Comparison of ENCODE assay signal across 9 mouse cellular contexts in the genomic region with DNA sequence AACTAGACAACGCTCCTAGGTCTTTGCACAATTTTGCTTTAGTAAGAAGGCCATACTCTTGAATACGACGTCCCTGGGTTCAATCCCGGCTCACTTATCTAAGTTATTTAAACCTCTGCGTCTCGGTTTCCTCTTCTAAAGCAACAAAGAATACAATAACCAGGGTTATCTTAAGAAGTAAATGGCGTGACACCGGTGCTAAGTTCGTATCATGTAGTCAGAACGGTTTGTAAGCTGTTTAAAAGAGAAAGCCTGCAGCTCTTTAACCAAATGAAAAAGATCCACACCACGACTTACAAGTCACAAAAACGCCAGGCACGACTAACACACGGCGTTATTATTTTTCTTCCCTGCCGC. TPM values are rescaled to one million over a fixed set of nuclear protein-coding genes. Genes with fewer than 3 reads are reported as not detected.
A peak's percentile ranks its signal among the peaks of the same experiment; 100 is the strongest.
DNase-seq lines count a peak whose midpoint lies in the region; ATAC-seq and TF ChIP-seq lines count a peak whose summit lies in the region.
"Had no signal": no experiment of that assay in that cellular context is flagged by ENCODE, and none has a peak within 500 bp of the region (broad histone marks: within the 10 kb centered on the region; RNA-seq: fewer than 3 reads in every experiment).

No protein-coding gene starts in this region.

- no peak for ATAC-seq in intestine, postnatal 0 days
- ATAC-seq in activated CD4-positive, CD25-positive, alpha-beta regulatory T cell, adult 4 months: no peak

- no peak for TF ChIP-seq POLR2A in olfactory bulb, adult 2 months (IDR thresholded peaks at IDR 0.05; ENCODE audit: insufficient read depth, low read depth, low read length)

- peak overlapping the region; percentile 82 for H3K4me2 ChIP-seq in intestine, postnatal 0 days (replicated peaks; ENCODE audit: low read depth)

- peak; percentile 31 for DNase-seq in embryo, embryonic 10 days (ENCODE audit: low spot score)
- no peak for DNase-seq in embryo, embryonic 10.5 days (ENCODE audit: low spot score)
- peak; percentile 9 for DNase-seq in thymus, postnatal 25 days
- DNase-seq in thymus, postnatal 10 days (ENCODE audit: low spot score in 2 of 2): no peak
- no peak for DNase-seq in gastrocnemius, adult 8-10 months (ENCODE audit: low spot score in 2 of 2)

- H3K4me1 ChIP-seq in intestine, postnatal 0 days (replicated peaks; ENCODE audit: control insufficient read depth, insufficient read depth, low read length): 0 out of 2 replicates have a peak, but pooled peaks cover 5% of the 10 kb centered on the region
- peaks cover 6% of the 10 kb centered on the region for H3K4me1 ChIP-seq in olfactory bulb, adult 2 months (ENCODE audit: control insufficient read depth, insufficient read depth, low read length)

- H3K36me3 ChIP-seq in intestine, postnatal 0 days (ENCODE audit: control insufficient read depth, insufficient read depth): no peaks in the 10 kb centered on the region

- no peak for TF ChIP-seq CTCF in intestine, postnatal 0 days (IDR thresholded peaks at IDR 0.05; ENCODE audit: low read depth)
- no peak for TF ChIP-seq CTCF in olfactory bulb, adult 2 months (IDR thresholded peaks at IDR 0.05; ENCODE audit: insufficient read depth, low read depth, low read length)

- H3K4me3 ChIP-seq in intestine, postnatal 0 days (ENCODE audit: low read depth, low read length): peak overlapping the region; percentile 84
- H3K4me3 ChIP-seq in olfactory bulb, adult 2 months (ENCODE audit: insufficient read depth, low read depth, low read length): peak overlapping the region; percentile 99

- H3K9me3 ChIP-seq in intestine, postnatal 0 days (ENCODE audit: control insufficient read depth): no peaks in the 10 kb centered on the region

- H3K27ac ChIP-seq in intestine, postnatal 0 days (ENCODE audit: low read depth, low read length): peak overlapping the region; percentile 98
- H3K27ac ChIP-seq in olfactory bulb, adult 2 months (ENCODE audit: insufficient read depth, low read depth, low read length): 0 out of 2 replicates have a peak overlapping the region, but pooled peaks have one; percentile 91

- no peaks in the 10 kb centered on the region for H3K27me3 ChIP-seq in intestine, postnatal 0 days (replicated peaks; ENCODE audit: control insufficient read depth, insufficient read depth, low read length)

- peak overlapping the region; percentile 99 for H3K9ac ChIP-seq in intestine, postnatal 0 days (ENCODE audit: low read depth, low read length)

- under 1% methylated on average over 16 of the region's 16 CpGs for WGBS in intestine, postnatal 0 days
- WGBS in olfactory bulb, adult 2 months: under 1% methylated on average over 16 of the region's 16 CpGs

RNA-seq across cellular contexts. Expression of a gene that starts 1.7 kb away (rescaled TPM):
- polyA plus RNA-seq in intestine, postnatal 0 days (2015; fragmentation: Nextera tagmentation; extraction: Ambion mirVana): 18.8 and 19.3 TPM in 2 replicates
- not detected in 2 replicates for polyA plus RNA-seq in olfactory bulb, adult 2 months (2012; ENCODE audit: insufficient read depth, insufficient read length, low replicate concordance, missing spikeins)
- under 1 TPM; 0.38 to 0.40 TPM for polyA plus RNA-seq in activated CD4-positive, CD25-positive, alpha-beta regulatory T cell, adult 4 months (2017; shearing (Covaris generic))
- total RNA-seq in gastrocnemius, adult 8-10 months (2022): 10 to 100 TPM; 42.9 to 52.0 (median 48.1) TPM

RNA-seq across cellular contexts. Expression of a gene that starts 21.2 kb away (rescaled TPM):
- polyA plus RNA-seq in intestine, postnatal 0 days (2015; fragmentation: Nextera tagmentation; extraction: Ambion mirVana): not detected in 2 replicates
- polyA plus RNA-seq in olfactory bulb, adult 2 months (2012; ENCODE audit: insufficient read depth, insufficient read length, low replicate concordance, missing spikeins): not detected in 2 replicates
- polyA plus RNA-seq in activated CD4-positive, CD25-positive, alpha-beta regulatory T cell, adult 4 months (2017; shearing (Covaris generic)): not detected
- total RNA-seq in gastrocnemius, adult 8-10 months (2022): not detected
- total RNA-seq: hematopoietic stem cell, adult 5-6 weeks had no signal

Comparison
In these comparisons a context has a peak if more than half of its experiments do, and no peak if none do; other contexts are left out.
1. DNase-seq: peak in embryo, embryonic 10 days (single experiment) and thymus, postnatal 25 days (single experiment); none in embryo, embryonic 10.5 days (single experiment), thymus, postnatal 10 days (0 of 2) and gastrocnemius, adult 8-10 months (0 of 2).
2. RNA of a gene that starts 1.7 kb away (polyA plus RNA-seq): 18.8 to 19.3 TPM in intestine, postnatal 0 days and not detected in olfactory bulb, adult 2 months; 0.38 to 0.40 TPM in activated CD4-positive, CD25-positive, alpha-beta regulatory T cell, adult 4 months; every median in the first group is over 10 times any median in the second.